Mouse (Mus musculus) embryonic fibroblast, embryonic 13.5 days (primary cell): ENCODE measurements around the gene Il19.

ENCODE experiments used
- CTCF ChIP-seq: IDR thresholded peaks from 2 replicates; pipeline ENCODE4 v1.5.1; 2011; ENCODE audit warnings: mild to moderate bottlenecking, control low read depth, low read length, moderate library complexity, borderline replicate concordance; ENCODE audit not compliant: insufficient read depth
- POLR2A ChIP-seq: IDR thresholded peaks from 2 replicates; pipeline ENCODE4 v1.6.1; 2011; ENCODE audit warnings: low read depth, mild to moderate bottlenecking, control low read depth, low read length, moderate library complexity

- TF ChIP-seq CTCF = no peak
- TF ChIP-seq POLR2A = no peak
Observed at GRCm38 (mm10) chr1:130941801-130942200, 1.9 kb upstream of the Il19 start.
